In the genomic region with DNA sequence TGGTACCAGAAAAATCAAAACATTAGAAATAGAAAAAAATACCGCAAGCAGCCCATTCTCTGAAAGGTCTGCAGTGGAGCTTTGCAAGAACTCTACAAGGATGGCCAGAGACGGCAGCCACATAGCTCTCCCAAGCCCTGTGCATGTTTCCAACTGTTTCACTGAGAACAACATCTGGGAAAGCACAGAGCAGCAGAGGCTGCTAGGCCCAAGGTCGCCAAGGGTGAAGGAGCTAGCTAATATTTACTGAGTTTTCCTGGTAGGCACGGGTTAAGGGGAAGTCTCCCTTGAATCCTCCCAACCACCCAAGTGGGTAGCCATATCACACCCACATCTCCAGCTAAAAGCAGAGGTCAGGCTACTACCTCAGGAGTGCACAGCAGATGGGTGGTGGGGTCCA, we compare ENCODE assay signal across 26 mouse cellular contexts.
A peak's percentile ranks its signal among the peaks of the same experiment; 100 is the strongest.
DNase-seq lines count a peak whose midpoint lies in the region; ATAC-seq and TF ChIP-seq lines count a peak whose summit lies in the region.
"Had no signal": no experiment of that assay in that cellular context is flagged by ENCODE, and none has a peak within 500 bp of the region (broad histone marks: within the 10 kb centered on the region; RNA-seq: fewer than 3 reads in every experiment).

No protein-coding gene starts in this region.

- H3K4me2 ChIP-seq in kidney, postnatal 0 days (ENCODE audit: low read length): no peak overlapping the region
- H3K4me2 ChIP-seq: embryonic facial prominence, embryonic 13.5 days; forebrain, embryonic 12.5 days; forebrain, embryonic 15.5 days; heart, embryonic 13.5 days; hindbrain, embryonic 12.5 days; hindbrain, embryonic 15.5 days had no signal

- peak; percentile 25 for DNase-seq in kidney, adult 11 months
- DNase-seq in kidney, postnatal 4 days: no peak
- peak; percentile 29 for DNase-seq in kidney, adult 9 months
- DNase-seq in kidney, postnatal 10 days: no peak
- DNase-seq in kidney, postnatal 0 days (ENCODE audit: low spot score): no peak
- DNase-seq in natural killer cell, adult 2 months (ENCODE audit: low spot score in 2 of 2): no peak
- DNase-seq: adrenal gland, adult 8-10 months; adrenal gland, postnatal 25 days; cerebellum, adult 11-12 months; cerebellum, adult 8-10 months; cerebellum, postnatal 36 days; embryo, embryonic 11 days; gastrocnemius, postnatal 10 days; gastrocnemius, postnatal 36 days; heart, adult 2 months; heart, postnatal 14 days had no signal

- 0 out of 2 replicates have a peak, but pooled peaks have one; percentile 25 for ATAC-seq in kidney, postnatal 0 days (replicated peaks; ENCODE audit: low FRiP score, low read depth)
- ATAC-seq: activated CD4-positive, CD25-positive, alpha-beta regulatory T cell, adult 4 months; forebrain, embryonic 15.5 days had no signal

- H3K4me3 ChIP-seq in kidney, postnatal 0 days (replicated peaks; ENCODE audit: low read depth, low read length): no peak overlapping the region
- H3K4me3 ChIP-seq: embryonic facial prominence, embryonic 10.5 days; embryonic facial prominence, embryonic 13.5 days; erythroblast, embryonic 14.5 days; forebrain, embryonic 12.5 days; forebrain, embryonic 15.5 days; heart, adult 2 months; heart, embryonic 10.5 days; heart, embryonic 13.5 days; hindbrain, embryonic 12.5 days; hindbrain, embryonic 15.5 days had no signal

- WGBS in kidney, postnatal 0 days: 57% methylated on average over 4 of the region's 4 CpGs

- no peaks in the 10 kb centered on the region for H3K4me1 ChIP-seq in kidney, postnatal 0 days (replicated peaks; ENCODE audit: insufficient read depth, low read length)
- H3K4me1 ChIP-seq: forebrain, embryonic 12.5 days; forebrain, embryonic 15.5 days; hindbrain, embryonic 12.5 days had no signal

- H3K9ac ChIP-seq in kidney, postnatal 0 days (ENCODE audit: low read depth, low read length): no peak overlapping the region
- H3K9ac ChIP-seq: embryonic facial prominence, embryonic 13.5 days; forebrain, embryonic 12.5 days; forebrain, embryonic 15.5 days; heart, embryonic 13.5 days; hindbrain, embryonic 12.5 days; hindbrain, embryonic 15.5 days had no signal

- no peak overlapping the region for H3K27ac ChIP-seq in kidney, postnatal 0 days
- H3K27ac ChIP-seq: embryonic facial prominence, embryonic 10.5 days; embryonic facial prominence, embryonic 13.5 days; forebrain, embryonic 12.5 days; forebrain, embryonic 15.5 days; heart, adult 2 months; heart, embryonic 10.5 days; heart, embryonic 13.5 days; hindbrain, embryonic 12.5 days; hindbrain, embryonic 15.5 days had no signal

- no peaks in the 10 kb centered on the region for H3K9me3 ChIP-seq in kidney, postnatal 0 days (replicated peaks; ENCODE audit: low read length)
- H3K9me3 ChIP-seq: embryonic facial prominence, embryonic 10.5 days; embryonic facial prominence, embryonic 13.5 days; forebrain, embryonic 12.5 days; forebrain, embryonic 15.5 days; heart, embryonic 10.5 days; heart, embryonic 13.5 days; hindbrain, embryonic 12.5 days; hindbrain, embryonic 15.5 days had no signal

- TF ChIP-seq CTCF in kidney, postnatal 0 days (IDR thresholded peaks at IDR 0.05; ENCODE audit: low read depth): no peak

- H3K36me3 ChIP-seq in kidney, postnatal 0 days (ENCODE audit: insufficient read depth, low read length): no peaks in the 10 kb centered on the region
- H3K36me3 ChIP-seq: embryonic facial prominence, embryonic 10.5 days; embryonic facial prominence, embryonic 13.5 days; forebrain, embryonic 12.5 days; forebrain, embryonic 15.5 days; heart, embryonic 13.5 days; hindbrain, embryonic 12.5 days; hindbrain, embryonic 15.5 days had no signal

- no peaks in the 10 kb centered on the region for H3K27me3 ChIP-seq in kidney, postnatal 0 days (ENCODE audit: insufficient read depth, low read length)
- H3K27me3 ChIP-seq: embryonic facial prominence, embryonic 13.5 days; forebrain, embryonic 12.5 days; forebrain, embryonic 15.5 days; heart, embryonic 13.5 days had no signal

Comparison
In these comparisons a context has a peak if more than half of its experiments do, and no peak if none do; other contexts are left out.
1. DNase-seq: peak in kidney, adult 11 months (single experiment) and kidney, adult 9 months (single experiment); none in kidney, postnatal 4 days (0 of 2), kidney, postnatal 10 days (single experiment), kidney, postnatal 0 days (single experiment) and natural killer cell, adult 2 months (0 of 2).